Mouse (Mus musculus): Measurements from ENCODE around the gene Mageb2. TPM values are rescaled to one million over a fixed set of nuclear protein-coding genes. Genes with fewer than 3 reads are reported as not detected.
"Not testable (repeated sequence)": the region's sequence is repeated elsewhere in the genome, so short reads cannot be mapped to it uniquely, and the experiment has no call there.

The Mageb2 gene
- not detected for total RNA-seq (2021)

- not testable (repeated sequence) for DNase-seq
Observed at GRCm38 (mm10) chrX:91331390-91331789, at the start of gene Mageb2. TSS of gene Mageb2 (plus strand) at chrX:91331690.

GRCm38 (mm10) chrX:91313256-91313655 is 18.2 kb upstream of the Mageb2 start:
- DNase-seq: not testable (repeated sequence)

Other genes starting within 250 kb of the Mageb2 start
- gene Gm5072, start 60.8 kb downstream of the Mageb2 start, total RNA-seq (2021): not detected
- gene Gm8914, start 148.4 kb downstream of the Mageb2 start, total RNA-seq (2021): not detected
- gene 1700084M14Rik, start 244.2 kb downstream of the Mageb2 start, total RNA-seq (2021): not detected

Measured in layer of hippocampus, postnatal 36 days (tissue).